Mouse (Mus musculus) limb, embryonic 12.5 days (tissue): ENCODE results near the gene Gm7030. TPM values are rescaled to one million over a fixed set of nuclear protein-coding genes. Genes with fewer than 3 reads are reported as not detected.

ENCODE experiments used
- polyA plus RNA-seq: library from polyadenylated mRNA; unstranded; fragments of >200 nt; fragmentation: Nextera tagmentation; extraction: Ambion mirVana; gene quantifications from 2 replicates; pipeline ENCODE4 v1.2.1, GENCODE M21; 2016

Gm7030 gene
- polyA plus RNA-seq, 1 experiment from 2014 or later = not detected

Other genes with a start within 250 kb of the Gm7030 start
- 56.9 and 64.3 TPM in 2 replicates for gene Dhx16, start 249.6 kb downstream of the Gm7030 start, polyA plus RNA-seq
- 18.6 and 24.8 TPM in 2 replicates for gene 2310061I04Rik, start 232.0 kb downstream of the Gm7030 start, polyA plus RNA-seq
- gene Atat1, start 219.3 kb downstream of the Gm7030 start, polyA plus RNA-seq = 139 and 143 TPM in 2 replicates
- 61.2 and 66.8 TPM in 2 replicates for gene Mrps18b, start 213.0 kb downstream of the Gm7030 start, polyA plus RNA-seq
- gene Ppp1r10, start 213.0 kb downstream of the Gm7030 start, polyA plus RNA-seq = 50.4 and 50.7 TPM in 2 replicates
- gene Abcf1, start 159.7 kb downstream of the Gm7030 start, polyA plus RNA-seq = 102 and 107 TPM in 2 replicates
- gene Gnl1, start 149.6 kb downstream of the Gm7030 start, polyA plus RNA-seq = 59.2 and 59.7 TPM in 2 replicates
- gene Prr3, start 149.2 kb downstream of the Gm7030 start, polyA plus RNA-seq = 39.0 and 46.2 TPM in 2 replicates
- gene H2-T24, start 108.9 kb downstream of the Gm7030 start, polyA plus RNA-seq = 3.0 and 3.2 TPM in 2 replicates
- gene H2-T23, start 96.6 kb downstream of the Gm7030 start, polyA plus RNA-seq = 4.2 and 6.4 TPM in 2 replicates
- gene H2-T22, start 86.7 kb downstream of the Gm7030 start, polyA plus RNA-seq = 14.0 and 15.4 TPM in 2 replicates
- not detected in 2 replicates for gene Gm6034, start 86.5 kb downstream of the Gm7030 start, polyA plus RNA-seq
- not detected in 2 replicates for gene Gm11127, start 71.1 kb downstream of the Gm7030 start, polyA plus RNA-seq
- gene Gm19684, start 7.7 kb downstream of the Gm7030 start, polyA plus RNA-seq = not detected in 2 replicates
- gene Gm8909, start 39.1 kb upstream of the Gm7030 start, polyA plus RNA-seq = not detected in 2 replicates
- gene H2-T3, start 60.9 kb upstream of the Gm7030 start, polyA plus RNA-seq = not detected in 2 replicates
- 95.8 and 107 TPM in 2 replicates for gene Rpp21, start 128.6 kb upstream of the Gm7030 start, polyA plus RNA-seq
- gene Trim39, start 142.8 kb upstream of the Gm7030 start, polyA plus RNA-seq = 23.5 and 23.6 TPM in 2 replicates
- gene H2-M10.2, start 157.1 kb upstream of the Gm7030 start, polyA plus RNA-seq = not detected in 2 replicates
- gene H2-M10.1, start 196.7 kb upstream of the Gm7030 start, polyA plus RNA-seq = not detected in 2 replicates
- not detected in 2 replicates for gene H2-M10.3, start 239.0 kb upstream of the Gm7030 start, polyA plus RNA-seq